Mouse (Mus musculus): Measurements from ENCODE around the gene Serpine3.

DNA sequence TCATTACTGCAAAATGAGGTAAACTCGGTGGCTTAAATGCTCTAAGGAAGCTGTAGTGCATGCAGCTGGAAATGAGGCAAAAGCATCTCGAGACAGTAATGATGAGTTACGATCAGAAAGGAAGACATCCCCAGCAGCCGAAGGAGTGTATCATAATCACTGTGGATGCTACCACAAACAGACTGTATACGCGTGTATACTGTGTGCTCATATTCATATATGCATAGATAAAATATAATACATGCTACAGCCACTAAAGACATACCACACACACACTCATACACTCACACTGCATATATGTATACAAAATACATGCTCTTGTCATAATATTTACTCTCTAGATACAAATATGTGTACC is 25.1 kb upstream of the Serpine3 start:
- TF ChIP-seq CTCF (IDR thresholded peaks at IDR 0.05; ENCODE audit: low read depth, low read length) (no peak), POLR2A (IDR thresholded peaks at IDR 0.05; ENCODE audit: insufficient read depth, low read length) (no peak)

Measured in ES-Bruce4 (cell line).